Comparison of ENCODE assay signal across 8 mouse cellular contexts in genomic region chr4:86749361-86749841, GRCm38 (mm10). TPM values are rescaled to one million over a fixed set of nuclear protein-coding genes. Genes with fewer than 3 reads are reported as not detected.
DNase-seq lines count a peak whose midpoint lies in the region; ATAC-seq and TF ChIP-seq lines count a peak whose summit lies in the region.

No protein-coding gene starts in this region.

- no peak for ATAC-seq in heart, embryonic 15.5 days (replicated peaks; ENCODE audit: insufficient number of reproducible peaks, insufficient read depth, low FRiP score, low read depth)
- no peak for ATAC-seq in midbrain, embryonic 13.5 days
- no peak for ATAC-seq in megakaryocyte progenitor cell, adult 5-6 weeks (replicated peaks; ENCODE audit: poor library complexity)

- DNase-seq in A20 (ENCODE audit: low read depth, low spot score): peak; percentile 46
- peak; percentile 41 for DNase-seq in embryo, embryonic 9.5 days (ENCODE audit: extremely low spot score)
- DNase-seq in left cerebral cortex, postnatal 4 days: peak; percentile 4
- DNase-seq in testis, postnatal 10 days (ENCODE audit: low spot score): peak; percentile 44

- H3K27ac ChIP-seq in ES-Bruce4 (ENCODE audit: insufficient read depth, low read length): no peak overlapping the region
- peak overlapping the region; percentile 95 for H3K27ac ChIP-seq in heart, embryonic 15.5 days
- H3K27ac ChIP-seq in midbrain, embryonic 13.5 days: no peak overlapping the region

- H3K9me3 ChIP-seq in ES-Bruce4 (replicated peaks; ENCODE audit: control insufficient read depth, insufficient read depth, low read length, poor library complexity, severe bottlenecking): no peaks in the 10 kb centered on the region
- H3K9me3 ChIP-seq in heart, embryonic 15.5 days (replicated peaks): no peaks in the 10 kb centered on the region
- no peaks in the 10 kb centered on the region for H3K9me3 ChIP-seq in midbrain, embryonic 13.5 days

- no peak for TF ChIP-seq EP300 in ES-Bruce4 (IDR thresholded peaks at IDR 0.05; ENCODE audit: insufficient read depth, low read depth, low read length)

- intact Hi-C loops in left cerebral cortex, postnatal 4 days (cut with DNase I): no loop called here

- peak overlapping the region; percentile 70 for H3K4me3 ChIP-seq in ES-Bruce4 (ENCODE audit: low read depth, low read length)
- peak overlapping the region; percentile 96 for H3K4me3 ChIP-seq in heart, embryonic 15.5 days
- H3K4me3 ChIP-seq in midbrain, embryonic 13.5 days (replicated peaks): peak overlapping the region; percentile 98

- TF ChIP-seq CTCF in ES-Bruce4 (IDR thresholded peaks at IDR 0.05; ENCODE audit: low read depth, low read length): no peak

- peak overlapping the region; percentile 88 for H3K4me2 ChIP-seq in heart, embryonic 15.5 days
- H3K4me2 ChIP-seq in midbrain, embryonic 13.5 days (replicated peaks): peak overlapping the region; percentile 88

- H3K36me3 ChIP-seq in ES-Bruce4 (ENCODE audit: control insufficient read depth, insufficient read depth, low read length, poor library complexity, severe bottlenecking): no peaks in the 10 kb centered on the region
- H3K36me3 ChIP-seq in heart, embryonic 15.5 days: no peaks in the 10 kb centered on the region
- no peaks in the 10 kb centered on the region for H3K36me3 ChIP-seq in midbrain, embryonic 13.5 days

- under 1% methylated on average over 13 of the region's 13 CpGs for WGBS in heart, embryonic 15.5 days
- 1% methylated on average over 13 of the region's 13 CpGs for WGBS in midbrain, embryonic 13.5 days

- no peaks in the 10 kb centered on the region for H3K4me1 ChIP-seq in ES-Bruce4 (ENCODE audit: control insufficient read depth, insufficient read depth, low read length)
- H3K4me1 ChIP-seq in heart, embryonic 15.5 days (replicated peaks): peaks cover 26% of the 10 kb centered on the region
- H3K4me1 ChIP-seq in midbrain, embryonic 13.5 days (replicated peaks): peaks cover 18% of the 10 kb centered on the region

- no peak for TF ChIP-seq POLR2A in ES-Bruce4 (IDR thresholded peaks at IDR 0.05; ENCODE audit: insufficient read depth, low read length)

- no peaks in the 10 kb centered on the region for H3K27me3 ChIP-seq in ES-Bruce4 (ENCODE audit: control insufficient read depth, insufficient read depth, low read length, poor library complexity, severe bottlenecking)
- H3K27me3 ChIP-seq in heart, embryonic 15.5 days: no peaks in the 10 kb centered on the region
- no peaks in the 10 kb centered on the region for H3K27me3 ChIP-seq in midbrain, embryonic 13.5 days

- peak overlapping the region; percentile 93 for H3K9ac ChIP-seq in ES-Bruce4 (ENCODE audit: low read depth, poor library complexity, severe bottlenecking)
- peak overlapping the region; percentile 100 for H3K9ac ChIP-seq in heart, embryonic 15.5 days
- peak overlapping the region; percentile 95 for H3K9ac ChIP-seq in midbrain, embryonic 13.5 days (replicated peaks)

RNA-seq across cellular contexts. Expression of gene Dennd4c, which starts 1.0 kb away (rescaled TPM):
- 25.3 and 27.5 TPM in 2 replicates for polyA plus RNA-seq in ES-Bruce4 (2011; ENCODE audit: insufficient read depth, insufficient read length, low read depth, missing spikeins)
- 5.2 and 6.5 TPM in 2 replicates for polyA plus RNA-seq in heart, embryonic 15.5 days (2015; fragmentation: Nextera tagmentation; extraction: Ambion mirVana)
- total RNA-seq in left cerebral cortex, postnatal 4 days (2021): 10 to 100 TPM; 10.1 to 11.9 TPM
- polyA plus RNA-seq in midbrain, embryonic 13.5 days (2015; fragmentation: Nextera tagmentation; extraction: Ambion mirVana): 3.5 and 5.6 TPM in 2 replicates
- 34.7 and 39.4 TPM in 2 replicates for total RNA-seq in megakaryocyte progenitor cell, adult 5-6 weeks (2015)
- 18.9 and 28.7 TPM in 2 replicates for total RNA-seq in megakaryocyte progenitor cell, adult 5-6 weeks (2017)
